Mouse (Mus musculus) kidney, adult 2 months (tissue): ENCODE measurements around the gene Med7. TPM values are rescaled to one million over a fixed set of nuclear protein-coding genes. Genes with fewer than 3 reads are reported as not detected.
"Not testable (repeated sequence)": the region's sequence is repeated elsewhere in the genome, so short reads cannot be mapped to it uniquely, and the experiment has no call there.

Experiments used
- DNase-seq: peaks from one replicate; pipeline ENCODE4 v3.0.0; 2021
- H3K27ac ChIP-seq: fragments of 200-500 bp; 2 replicates; pipeline ENCODE4 v1.5.1; 2012; ENCODE audit warnings: low read depth, low read length, control low read depth, inconsistent platforms; ENCODE audit not compliant: insufficient read depth
- H3K27me3 ChIP-seq: fragments of 200-500 bp; replicated peaks from 2 replicates; pipeline ENCODE4 v1.6.1; 2012; ENCODE audit warnings: mild to moderate bottlenecking, moderate library complexity, low read length, inconsistent platforms; ENCODE audit not compliant: control insufficient read depth, insufficient read depth
- H3K36me3 ChIP-seq: fragments of 200-500 bp; 2 replicates; pipeline ENCODE4 v1.6.1; 2012; ENCODE audit warnings: mild to moderate bottlenecking, moderate library complexity, low read length, inconsistent platforms; ENCODE audit not compliant: control insufficient read depth, insufficient read depth
- H3K4me1 ChIP-seq: fragments of 200-500 bp; 2 replicates; pipeline ENCODE4 v1.6.1; 2011; ENCODE audit warnings: low read length; ENCODE audit not compliant: control insufficient read depth, insufficient read depth
- H3K4me3 ChIP-seq: fragments of 200-500 bp; 2 replicates; pipeline ENCODE4 v1.5.1; 2011; ENCODE audit warnings: mild to moderate bottlenecking, low read depth, low read length, control low read depth; ENCODE audit not compliant: insufficient read depth
- CTCF ChIP-seq: fragments of 200-500 bp; conservative IDR thresholded peaks from 2 replicates; pipeline ENCODE4 v1.5.1; 2011; ENCODE audit warnings: low read depth, mild to moderate bottlenecking, control low read depth, low read length, moderate library complexity, mixed read lengths; ENCODE audit not compliant: insufficient read depth, insufficient read length
- POLR2A ChIP-seq: fragments of 200-500 bp; IDR thresholded peaks from one replicate; pipeline ENCODE4 v1.6.1; 2011; ENCODE audit warnings: low read depth, low read length, control low read depth
- WGBS: fragments of 180-500 bp; shearing (Covaris S2); methylation state at CpG from one replicate; pipeline ENCODE4 v1.1.7; 2018; 5-methylcytosine and 5-hydroxymethylcytosine counted together
- polyA plus RNA-seq: library from polyadenylated mRNA; depleted of rRNA; stranded (reverse); fragments of >200 nt; gene quantifications from 2 replicates; pipeline ENCODE4 v1.2.3, GENCODE M21; 2012

Gene Med7
- polyA plus RNA-seq, 1 experiment: 16.5 TPM

- no peak overlapping the region for H3K27ac ChIP-seq
- H3K4me3 ChIP-seq: no peak overlapping the region
- no peaks in the 10 kb centered on the region for H3K27me3 ChIP-seq
- 36% methylated on average over 12 of the region's 12 CpGs for WGBS
- DNase-seq: no peak
- TF ChIP-seq POLR2A: no peak
- no peak for TF ChIP-seq CTCF
- H3K4me1 ChIP-seq: no peaks in the 10 kb centered on the region
- H3K36me3 ChIP-seq: no peaks in the 10 kb centered on the region
These were observed 35.2 kb upstream of the Med7 start for GRCm38 (mm10) chr11:46401555-46401954.

GRCm38 (mm10) chr11:46404986-46405385 is 31.7 kb upstream of the Med7 start:
- H3K27me3 ChIP-seq: no peaks in the 10 kb centered on the region
- TF ChIP-seq CTCF (no peak), POLR2A (no peak)
- no peaks in the 10 kb centered on the region for H3K36me3 ChIP-seq
- H3K4me1 ChIP-seq: no peaks in the 10 kb centered on the region
- H3K4me3 ChIP-seq: no peak overlapping the region
- H3K27ac ChIP-seq: no peak overlapping the region
- DNase-seq: no peak
- WGBS: 89% methylated on average over 16 of the region's 16 CpGs

- no peaks in the 10 kb centered on the region for H3K4me1 ChIP-seq
- WGBS: 63% methylated on average over 10 of the region's 10 CpGs
- H3K36me3 ChIP-seq: no peaks in the 10 kb centered on the region
- H3K4me3 ChIP-seq: no peak overlapping the region
- H3K27me3 ChIP-seq: no peaks in the 10 kb centered on the region
- TF ChIP-seq CTCF (no peak), POLR2A (no peak)
- no peak for DNase-seq
- H3K27ac ChIP-seq: no peak overlapping the region
These were observed 30.0 kb upstream of the Med7 start for GRCm38 (mm10) chr11:46406721-46407120.

- TF ChIP-seq CTCF: no peak
- no peak for TF ChIP-seq POLR2A
- H3K4me3 ChIP-seq: no peak overlapping the region
- no peak overlapping the region for H3K27ac ChIP-seq
- H3K36me3 ChIP-seq: no peaks in the 10 kb centered on the region
- no peak for DNase-seq
- no peaks in the 10 kb centered on the region for H3K4me1 ChIP-seq
- WGBS: 53% methylated on average over 2 of the region's 2 CpGs
- H3K27me3 ChIP-seq: no peaks in the 10 kb centered on the region
These were observed 26.6 kb upstream of the Med7 start for GRCm38 (mm10) chr11:46410018-46410563.

GRCm38 (mm10) chr11:46418438-46418837 is 18.3 kb upstream of the Med7 start:
- no peak overlapping the region for H3K4me3 ChIP-seq
- DNase-seq: no peak
- H3K27me3 ChIP-seq: no peaks in the 10 kb centered on the region
- TF ChIP-seq POLR2A (no peak), CTCF (no peak)
- 45% methylated on average over 1 of the region's 1 CpGs for WGBS
- no peaks in the 10 kb centered on the region for H3K4me1 ChIP-seq
- H3K36me3 ChIP-seq: no peaks in the 10 kb centered on the region
- H3K27ac ChIP-seq: no peak overlapping the region

- H3K27me3 ChIP-seq: no peaks in the 10 kb centered on the region
- no peak overlapping the region for H3K27ac ChIP-seq
- no peaks in the 10 kb centered on the region for H3K36me3 ChIP-seq
- no peaks in the 10 kb centered on the region for H3K4me1 ChIP-seq
- DNase-seq: no peak
- WGBS: 59% methylated on average over 5 of the region's 5 CpGs
- no peak for TF ChIP-seq POLR2A
- TF ChIP-seq CTCF: no peak
- no peak overlapping the region for H3K4me3 ChIP-seq
These were observed 17.9 kb upstream of the Med7 start for GRCm38 (mm10) chr11:46418860-46419259.

- DNase-seq: no peak
- H3K27me3 ChIP-seq: no peaks in the 10 kb centered on the region
- 77% methylated on average over 8 of the region's 8 CpGs for WGBS
- no peaks in the 10 kb centered on the region for H3K4me1 ChIP-seq
- H3K27ac ChIP-seq: no peak overlapping the region
- no peaks in the 10 kb centered on the region for H3K36me3 ChIP-seq
- no peak overlapping the region for H3K4me3 ChIP-seq
- TF ChIP-seq CTCF: no peak
- TF ChIP-seq POLR2A: no peak
These were observed 15.4 kb upstream of the Med7 start for GRCm38 (mm10) chr11:46421086-46421888.

- peak; percentile 57 for DNase-seq
- not testable (repeated sequence) for H3K4me3 ChIP-seq, H3K27ac ChIP-seq, H3K36me3 ChIP-seq, H3K4me1 ChIP-seq, H3K27me3 ChIP-seq
- WGBS: 20% methylated on average over 4 of the region's 4 CpGs
These were observed 8.6 kb upstream of the Med7 start for GRCm38 (mm10) chr11:46428131-46428530.
